Mouse (Mus musculus): ENCODE measurements around the gene Ribc2. TPM values are rescaled to one million over a fixed set of nuclear protein-coding genes. Genes with fewer than 3 reads are reported as not detected.

Gene Ribc2
- polyA plus RNA-seq, 1 experiment: not detected

- TF ChIP-seq TAL1 (IDR thresholded peaks at IDR 0.05; ENCODE audit: low read length) (no peak), GATA1 (IDR thresholded peaks at IDR 0.05; ENCODE audit: low read length) (no peak)
- Histone ChIP-seq H3K4me3 (replicated peaks) (no peak overlapping the region), H3K4me1 (ENCODE audit: control insufficient read depth) (no peaks in the 10 kb centered on the region), H3K36me3 (ENCODE audit: control insufficient read depth) (no peaks in the 10 kb centered on the region), H3K27me3 (ENCODE audit: control insufficient read depth) (no peaks in the 10 kb centered on the region), H3K9me3 (ENCODE audit: control insufficient read depth, low read length) (peaks cover 3% of the 10 kb centered on the region; the same call in 1 of the 2 replicates)
These were observed 41.5 kb downstream of the Ribc2 start for GRCm38 (mm10) chr15:85173425-85173824.

- H3K27me3 ChIP-seq (ENCODE audit: control insufficient read depth): no peaks in the 10 kb centered on the region
- H3K4me1 ChIP-seq (ENCODE audit: control insufficient read depth): no peaks in the 10 kb centered on the region
- H3K36me3 ChIP-seq (ENCODE audit: control insufficient read depth): no peaks in the 10 kb centered on the region
- H3K9me3 ChIP-seq (ENCODE audit: control insufficient read depth, low read length): peaks cover 3% of the 10 kb centered on the region; the same call in 1 of the 2 replicates
- no peak overlapping the region for H3K4me3 ChIP-seq (replicated peaks)
- TF ChIP-seq GATA1 (IDR thresholded peaks at IDR 0.05; ENCODE audit: low read length): no peak
These were observed 42.2 kb downstream of the Ribc2 start for GRCm38 (mm10) chr15:85174060-85174459.

DNA sequence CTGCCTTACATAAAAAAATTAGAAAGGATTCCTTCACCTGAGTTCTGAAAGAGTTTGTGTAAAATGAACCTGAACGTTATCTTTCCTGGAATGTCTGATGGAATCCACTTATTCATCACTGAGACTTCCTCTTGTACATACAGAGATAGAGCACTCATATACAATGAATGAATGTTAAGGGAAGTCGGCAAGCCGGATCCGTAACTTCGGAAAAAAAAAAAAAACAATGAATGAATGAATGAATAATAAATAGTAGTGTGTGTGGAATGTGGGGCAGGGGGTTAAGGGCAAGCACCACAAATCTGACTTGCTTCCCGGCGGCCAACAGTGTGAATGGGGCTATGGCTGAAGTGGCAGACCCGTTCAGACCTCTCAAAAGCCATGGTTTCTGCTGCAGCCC lies 45.7 kb downstream of the Ribc2 start:
- no peak for TF ChIP-seq TAL1 (IDR thresholded peaks at IDR 0.05; ENCODE audit: low read length)
- no peak for TF ChIP-seq GATA1 (IDR thresholded peaks at IDR 0.05; ENCODE audit: low read length)
- Histone ChIP-seq H3K9me3 (ENCODE audit: control insufficient read depth, low read length) (peaks cover 3% of the 10 kb centered on the region; the same call in 1 of the 2 replicates), H3K36me3 (ENCODE audit: control insufficient read depth) (no peaks in the 10 kb centered on the region), H3K27me3 (ENCODE audit: control insufficient read depth) (no peaks in the 10 kb centered on the region), H3K4me1 (ENCODE audit: control insufficient read depth) (no peaks in the 10 kb centered on the region), H3K4me3 (replicated peaks) (no peak overlapping the region)

DNA sequence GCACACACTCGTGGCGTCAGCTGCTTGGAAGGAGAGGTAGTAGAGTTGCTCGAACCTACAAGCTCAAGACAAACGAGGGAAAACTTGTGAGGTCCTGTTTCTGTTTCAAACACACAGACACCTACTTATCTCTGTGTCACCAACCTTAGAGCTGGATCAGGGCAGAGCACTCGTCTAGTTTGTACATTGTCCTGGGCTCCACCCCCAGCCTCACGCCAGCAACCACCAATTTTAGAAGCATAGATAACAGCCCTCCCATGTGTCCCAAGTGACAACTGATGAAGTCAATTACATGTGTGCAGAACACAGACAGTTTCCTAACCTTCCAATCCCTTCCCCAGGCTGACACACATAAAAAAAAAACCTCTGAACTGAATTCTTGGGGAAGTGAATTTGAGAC lies 46.3 kb downstream of the Ribc2 start:
- H3K9me3 ChIP-seq (ENCODE audit: control insufficient read depth, low read length): peaks cover 3% of the 10 kb centered on the region; the same call in 1 of the 2 replicates

GRCm38 (mm10) chr15:85179528-85180180 lies 47.8 kb downstream of the Ribc2 start:
- peaks cover 3% of the 10 kb centered on the region; the same call in 1 of the 2 replicates for H3K9me3 ChIP-seq (ENCODE audit: control insufficient read depth, low read length)
- H3K4me1 ChIP-seq (ENCODE audit: control insufficient read depth): no peaks in the 10 kb centered on the region
- no peaks in the 10 kb centered on the region for H3K27me3 ChIP-seq (ENCODE audit: control insufficient read depth)
- TF ChIP-seq TAL1 (IDR thresholded peaks at IDR 0.05; ENCODE audit: low read length) (no peak), GATA1 (IDR thresholded peaks at IDR 0.05; ENCODE audit: low read length) (no peak)
- no peaks in the 10 kb centered on the region for H3K36me3 ChIP-seq (ENCODE audit: control insufficient read depth)
- no peak overlapping the region for H3K4me3 ChIP-seq (replicated peaks)

More for the DNA sequence above, 46.3 kb downstream of the Ribc2 start:
- Histone ChIP-seq H3K4me1 (ENCODE audit: control insufficient read depth) (no peaks in the 10 kb centered on the region), H3K36me3 (ENCODE audit: control insufficient read depth) (no peaks in the 10 kb centered on the region), H3K4me3 (replicated peaks) (no peak overlapping the region), H3K27me3 (ENCODE audit: control insufficient read depth) (no peaks in the 10 kb centered on the region)
- TF ChIP-seq TAL1 (IDR thresholded peaks at IDR 0.05; ENCODE audit: low read length) (no peak), GATA1 (IDR thresholded peaks at IDR 0.05; ENCODE audit: low read length) (no peak)

DNA sequence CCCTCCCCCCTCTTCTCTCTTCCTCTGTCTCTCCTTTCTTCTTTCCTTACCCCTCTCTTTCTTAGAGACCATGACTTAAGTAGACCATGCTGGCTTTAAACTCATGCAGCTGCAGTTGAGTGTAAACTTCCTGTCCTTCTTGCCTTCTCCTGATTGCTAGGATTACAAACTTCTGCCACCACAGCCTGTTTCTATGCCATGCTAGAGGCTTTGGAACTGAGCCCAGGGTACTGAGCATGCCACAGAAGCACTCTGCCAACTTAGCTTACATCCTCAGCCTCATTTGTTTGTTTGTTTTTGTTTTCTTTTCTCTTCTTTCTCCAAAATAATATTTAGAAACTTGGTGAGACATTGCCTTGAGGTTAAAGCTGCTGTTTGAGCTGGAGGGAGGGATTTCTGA lies 48.5 kb downstream of the Ribc2 start:
- Histone ChIP-seq H3K4me3 (replicated peaks) (no peak overlapping the region), H3K4me1 (ENCODE audit: control insufficient read depth) (no peaks in the 10 kb centered on the region), H3K36me3 (ENCODE audit: control insufficient read depth) (no peaks in the 10 kb centered on the region), H3K27me3 (ENCODE audit: control insufficient read depth) (no peaks in the 10 kb centered on the region), H3K9me3 (ENCODE audit: control insufficient read depth, low read length) (peaks cover 3% of the 10 kb centered on the region; the same call in 1 of the 2 replicates)
- no peak for TF ChIP-seq GATA1 (IDR thresholded peaks at IDR 0.05; ENCODE audit: low read length)
- no peak for TF ChIP-seq TAL1 (IDR thresholded peaks at IDR 0.05; ENCODE audit: low read length)

- Histone ChIP-seq H3K4me3 (replicated peaks) (no peak overlapping the region), H3K36me3 (ENCODE audit: control insufficient read depth) (no peaks in the 10 kb centered on the region), H3K9me3 (ENCODE audit: control insufficient read depth, low read length) (no peaks in the 10 kb centered on the region), H3K4me1 (ENCODE audit: control insufficient read depth) (no peaks in the 10 kb centered on the region), H3K27me3 (ENCODE audit: control insufficient read depth) (no peaks in the 10 kb centered on the region)
- no peak for TF ChIP-seq GATA1 (IDR thresholded peaks at IDR 0.05; ENCODE audit: low read length)
- no peak for TF ChIP-seq TAL1 (IDR thresholded peaks at IDR 0.05; ENCODE audit: low read length)
These were observed 50.2 kb downstream of the Ribc2 start for GRCm38 (mm10) chr15:85182063-85182462.

- Histone ChIP-seq H3K36me3 (ENCODE audit: control insufficient read depth) (no peaks in the 10 kb centered on the region), H3K4me1 (ENCODE audit: control insufficient read depth) (no peaks in the 10 kb centered on the region), H3K27me3 (ENCODE audit: control insufficient read depth) (no peaks in the 10 kb centered on the region), H3K9me3 (ENCODE audit: control insufficient read depth, low read length) (no peaks in the 10 kb centered on the region), H3K4me3 (replicated peaks) (no peak overlapping the region)
- TF ChIP-seq TAL1 (IDR thresholded peaks at IDR 0.05; ENCODE audit: low read length): no peak
- no peak for TF ChIP-seq GATA1 (IDR thresholded peaks at IDR 0.05; ENCODE audit: low read length)
These were observed 55.0 kb downstream of the Ribc2 start for GRCm38 (mm10) chr15:85186916-85187315.

DNA sequence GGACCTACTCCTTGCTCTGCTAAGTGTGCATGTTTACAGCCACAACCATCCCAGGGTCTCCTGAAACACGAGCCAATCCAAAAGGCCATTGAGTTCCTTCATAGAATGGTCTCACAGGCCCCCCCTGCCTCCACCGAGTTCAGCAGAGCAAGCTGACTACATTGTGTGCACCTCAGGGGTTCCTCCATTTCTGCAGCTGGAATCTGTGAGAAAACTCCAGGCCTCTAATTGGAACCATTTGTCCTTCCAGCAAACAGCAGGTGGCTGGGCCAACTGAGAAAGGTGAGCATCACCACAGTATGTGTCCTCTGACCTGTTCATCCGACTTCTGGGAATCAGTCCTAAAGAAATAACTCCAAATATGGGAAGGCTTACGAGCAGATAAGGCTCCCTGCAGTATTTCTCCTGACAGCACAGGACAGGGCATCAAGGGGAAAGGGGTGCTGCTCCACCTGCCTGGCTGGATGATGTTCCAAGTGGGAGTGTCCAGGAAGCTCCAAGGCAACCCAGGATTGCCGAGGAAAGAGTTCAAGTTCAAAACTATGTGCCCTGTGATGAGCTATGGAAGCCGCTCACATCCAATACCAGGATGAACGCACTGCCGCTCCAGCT lies 56.4 kb downstream of the Ribc2 start:
- no peaks in the 10 kb centered on the region for H3K36me3 ChIP-seq (ENCODE audit: control insufficient read depth)
- no peaks in the 10 kb centered on the region for H3K4me1 ChIP-seq (ENCODE audit: control insufficient read depth)
- H3K4me3 ChIP-seq (replicated peaks): no peak overlapping the region
- H3K27me3 ChIP-seq (ENCODE audit: control insufficient read depth): no peaks in the 10 kb centered on the region
- TF ChIP-seq TAL1 (IDR thresholded peaks at IDR 0.05; ENCODE audit: low read length) (no peak), GATA1 (IDR thresholded peaks at IDR 0.05; ENCODE audit: low read length) (no peak)
- no peaks in the 10 kb centered on the region for H3K9me3 ChIP-seq (ENCODE audit: control insufficient read depth, low read length)

Other genes starting within 250 kb of the Ribc2 start
- 0.01 TPM in 2 replicates for gene Gm29666, start 212.0 kb upstream of the Ribc2 start, polyA plus RNA-seq (2012)
- 1.5 and 2.2 TPM in 2 replicates for gene Nup50, start 208.7 kb upstream of the Ribc2 start, polyA plus RNA-seq (2012)
- 0.57 and 0.63 TPM in 2 replicates for gene 5031439G07Rik, start 143.5 kb upstream of the Ribc2 start, polyA plus RNA-seq (2012)
- gene Upk3a, start 114.9 kb upstream of the Ribc2 start, polyA plus RNA-seq (2012): not detected in 2 replicates
- 0.21 and 0.42 TPM in 2 replicates for gene Fam118a, start 103.1 kb upstream of the Ribc2 start, polyA plus RNA-seq (2012)
- gene Smc1b, start 114 bp upstream of the Ribc2 start, polyA plus RNA-seq (2012): not detected in 2 replicates
- gene Fbln1, start 73.9 kb downstream of the Ribc2 start, polyA plus RNA-seq (2012): not detected in 2 replicates
- gene Atxn10, start 204.2 kb downstream of the Ribc2 start, polyA plus RNA-seq (2012): 1.5 and 1.6 TPM in 2 replicates